Mouse (Mus musculus): ENCODE measurements around the gene Rarg. TPM values are rescaled to one million over a fixed set of nuclear protein-coding genes. Genes with fewer than 3 reads are reported as not detected.

The Rarg gene
- total RNA-seq, 1 experiment = 115 TPM

GRCm38 (mm10) chr15:102205779-102206178 lies 51.5 kb downstream of the Rarg start:
- Histone ChIP-seq H3K9ac (ENCODE audit: insufficient read depth, low read depth, low read length, poor library complexity, severe bottlenecking) (peak overlapping the region; percentile 97; the same call in 1 of the 2 replicates), H3K36me3 (ENCODE audit: control insufficient read depth, insufficient read depth, low read length, poor library complexity, severe bottlenecking) (peaks cover 39% of the 10 kb centered on the region), H3K4me3 (ENCODE audit: insufficient read depth in 1 of 2, low read depth in 1 of 2, low read length in 2 of 2, poor library complexity in 1 of 2, severe bottlenecking in 1 of 2) (peak overlapping the region; percentile 88 to 96), H3K27ac (ENCODE audit: insufficient read depth, low read depth, low read length, poor library complexity, severe bottlenecking) (peak overlapping the region; percentile 99; the same call in 1 of the 2 replicates), H3K9me3 (ENCODE audit: control insufficient read depth, insufficient read depth, low read depth, low read length) (no peaks in the 10 kb centered on the region), H3K4me1 (ENCODE audit: control insufficient read depth in 2 of 2, insufficient read depth in 2 of 2, low read length in 2 of 2, poor library complexity in 1 of 2) (peaks cover 8 to 17% of the 10 kb centered on the region in 2 experiments)
- in situ Hi-C loops (cut with MboI; ENCODE audit: low sequenced_read_pairs in 2 of 2, unreplicated experiment in 2 of 2) = no loop called here
- no peak for TF ChIP-seq MAFK (IDR thresholded peaks at IDR 0.05; ENCODE audit: insufficient read depth, low read depth, low read length)
- DNase-seq (ENCODE audit: low read depth, low spot score) = no peak

GRCm38 (mm10) chr15:102204674-102205505 lies 52.4 kb downstream of the Rarg start, which contains the start of gene Csad:
Gene Csad, minus strand, starts transcription at chr15:102204724.
- Histone ChIP-seq H3K9me3 (ENCODE audit: control insufficient read depth, insufficient read depth, low read depth, low read length) (no peaks in the 10 kb centered on the region), H3K27ac (ENCODE audit: insufficient read depth, low read depth, low read length, poor library complexity, severe bottlenecking) (peak within 1 kb of the TSS; percentile 99), H3K9ac (ENCODE audit: insufficient read depth, low read depth, low read length, poor library complexity, severe bottlenecking) (peak within 1 kb of the TSS; percentile 97), H3K4me3 (ENCODE audit: insufficient read depth in 1 of 2, low read depth in 1 of 2, low read length in 2 of 2, poor library complexity in 1 of 2, severe bottlenecking in 1 of 2) (peak within 1 kb of the TSS; percentile 96), H3K36me3 (ENCODE audit: control insufficient read depth, insufficient read depth, low read length, poor library complexity, severe bottlenecking) (peaks cover 32% of the 10 kb centered on the region), H3K4me1 (ENCODE audit: control insufficient read depth in 2 of 2, insufficient read depth in 2 of 2, low read length in 2 of 2, poor library complexity in 1 of 2) (peaks cover 8 to 14% of the 10 kb centered on the region in 2 experiments)
- in situ Hi-C loops (cut with MboI; ENCODE audit: low sequenced_read_pairs in 2 of 2, unreplicated experiment in 2 of 2) = no loop called here
- DNase-seq (ENCODE audit: low read depth, low spot score) = no peak
- no peak for TF ChIP-seq ZNF384 (IDR thresholded peaks at IDR 0.05; ENCODE audit: low read depth, low read length)
- no peak for TF ChIP-seq ZC3H11A (IDR thresholded peaks at IDR 0.05; ENCODE audit: borderline replicate concordance, low read depth, low read length)
- no peak for TF ChIP-seq MAFK (IDR thresholded peaks at IDR 0.05; ENCODE audit: insufficient read depth, low read depth, low read length)
- no peak for TF ChIP-seq CHD2 (IDR thresholded peaks at IDR 0.05; ENCODE audit: low read depth, low read length)
- TF ChIP-seq HCFC1 (IDR thresholded peaks at IDR 0.05; ENCODE audit: borderline replicate concordance, insufficient read depth, low read length) = no peak

GRCm38 (mm10) chr15:102203835-102204381 lies 53.4 kb downstream of the Rarg start:
- peak overlapping the region; percentile 99 for H3K27ac ChIP-seq (ENCODE audit: insufficient read depth, low read depth, low read length, poor library complexity, severe bottlenecking)
- TF ChIP-seq MAFK (IDR thresholded peaks at IDR 0.05; ENCODE audit: insufficient read depth, low read depth, low read length) (no peak), ZNF384 (IDR thresholded peaks at IDR 0.05; ENCODE audit: low read depth, low read length) (no peak), ZC3H11A (IDR thresholded peaks at IDR 0.05; ENCODE audit: borderline replicate concordance, low read depth, low read length) (no peak), CHD2 (IDR thresholded peaks at IDR 0.05; ENCODE audit: low read depth, low read length) (no peak), HCFC1 (IDR thresholded peaks at IDR 0.05; ENCODE audit: borderline replicate concordance, insufficient read depth, low read length) (no peak)
- peaks cover 8 to 12% of the 10 kb centered on the region in 2 experiments for H3K4me1 ChIP-seq (ENCODE audit: control insufficient read depth in 2 of 2, insufficient read depth in 2 of 2, low read length in 2 of 2, poor library complexity in 1 of 2)
- peak overlapping the region; percentile 97 for H3K9ac ChIP-seq (ENCODE audit: insufficient read depth, low read depth, low read length, poor library complexity, severe bottlenecking)
- peaks cover 28% of the 10 kb centered on the region for H3K36me3 ChIP-seq (ENCODE audit: control insufficient read depth, insufficient read depth, low read length, poor library complexity, severe bottlenecking)
- no peaks in the 10 kb centered on the region for H3K9me3 ChIP-seq (ENCODE audit: control insufficient read depth, insufficient read depth, low read depth, low read length)
- H3K4me3 ChIP-seq (ENCODE audit: insufficient read depth in 1 of 2, low read depth in 1 of 2, low read length in 2 of 2, poor library complexity in 1 of 2, severe bottlenecking in 1 of 2) = peak overlapping the region; percentile 96
- in situ Hi-C loops (cut with MboI; ENCODE audit: low sequenced_read_pairs in 2 of 2, unreplicated experiment in 2 of 2) = no loop called here
- no peak for DNase-seq (ENCODE audit: low read depth, low spot score)

GRCm38 (mm10) chr15:102202971-102203834 lies 54.1 kb downstream of the Rarg start, which contains the start of gene Zfp740:
Gene Zfp740, plus strand, starts transcription at chr15:102203249.
- peak; percentile 82 for DNase-seq (ENCODE audit: low read depth, low spot score)
- in situ Hi-C loops (cut with MboI; ENCODE audit: low sequenced_read_pairs in 2 of 2, unreplicated experiment in 2 of 2) = no loop called here
- H3K9ac ChIP-seq (ENCODE audit: insufficient read depth, low read depth, low read length, poor library complexity, severe bottlenecking) = peak within 1 kb of the TSS; percentile 97
- peak within 1 kb of the TSS; percentile 99 for H3K27ac ChIP-seq (ENCODE audit: insufficient read depth, low read depth, low read length, poor library complexity, severe bottlenecking)
- H3K4me3 ChIP-seq (ENCODE audit: insufficient read depth in 1 of 2, low read depth in 1 of 2, low read length in 2 of 2, poor library complexity in 1 of 2, severe bottlenecking in 1 of 2) = peak within 1 kb of the TSS; percentile 96
- peaks cover 6 to 10% of the 10 kb centered on the region in 2 experiments for H3K4me1 ChIP-seq (ENCODE audit: control insufficient read depth in 2 of 2, insufficient read depth in 2 of 2, low read length in 2 of 2, poor library complexity in 1 of 2)
- peaks cover 21% of the 10 kb centered on the region for H3K36me3 ChIP-seq (ENCODE audit: control insufficient read depth, insufficient read depth, low read length, poor library complexity, severe bottlenecking)
- H3K9me3 ChIP-seq (ENCODE audit: control insufficient read depth, insufficient read depth, low read depth, low read length) = no peaks in the 10 kb centered on the region
- TF ChIP-seq HCFC1 (IDR thresholded peaks at IDR 0.05; ENCODE audit: borderline replicate concordance, insufficient read depth, low read length) (peak; percentile 83), ZNF384 (IDR thresholded peaks at IDR 0.05; ENCODE audit: low read depth, low read length) (no peak)

All from ES-E14 (cell line).